Mouse (Mus musculus) midbrain, embryonic 15.5 days (tissue): ENCODE results near the gene Slc35a3. TPM values are rescaled to one million over a fixed set of nuclear protein-coding genes. Genes with fewer than 3 reads are reported as not detected.

Experiments
- ATAC-seq: fragments of 200-750 bp; cut with Nextera tagmentation; replicated peaks from 2 replicates; pipeline ENCODE4 v1.8.0; 2017; ENCODE audit warnings: moderate TSS enrichment
- H3K27ac ChIP-seq: fragments of 300-500 bp; sonication (generic); 2 replicates; pipeline ENCODE4 v1.5.1; 2015; ENCODE audit warnings: mild to moderate bottlenecking, inconsistent platforms
- H3K27me3 ChIP-seq: fragments of 300-500 bp; sonication (generic); replicated peaks from 2 replicates; pipeline ENCODE4 v1.6.1; 2015; ENCODE audit warnings: inconsistent platforms
- H3K36me3 ChIP-seq: fragments of 300-500 bp; sonication (generic); replicated peaks from 2 replicates; pipeline ENCODE4 v1.6.1; 2015; ENCODE audit warnings: inconsistent platforms
- H3K4me1 ChIP-seq: fragments of 300-500 bp; sonication (generic); 2 replicates; pipeline ENCODE4 v1.6.1; 2015; ENCODE audit warnings: inconsistent platforms
- H3K4me2 ChIP-seq: fragments of 300-500 bp; sonication (generic); 2 replicates; pipeline ENCODE4 v1.6.1; 2015; ENCODE audit warnings: inconsistent platforms, mild to moderate bottlenecking, moderate library complexity
- H3K4me3 ChIP-seq: fragments of 300-500 bp; sonication (generic); 2 replicates; pipeline ENCODE4 v1.5.1; 2015; ENCODE audit warnings: mild to moderate bottlenecking, inconsistent platforms
- H3K9ac ChIP-seq: fragments of 300-500 bp; sonication (generic); 2 replicates; pipeline ENCODE4 v1.6.1; 2015; ENCODE audit warnings: mild to moderate bottlenecking, inconsistent platforms
- H3K9me3 ChIP-seq: fragments of 300-500 bp; sonication (generic); 2 replicates; pipeline ENCODE4 v1.6.1; 2016; ENCODE audit warnings: inconsistent platforms
- WGBS: fragments of 180-500 bp; shearing (Covaris S2); methylation state at CpG from one replicate; pipeline ENCODE4 v1.1.7; 2015; ENCODE audit warnings: mixed read lengths; 5-methylcytosine and 5-hydroxymethylcytosine counted together
- polyA plus RNA-seq: library from polyadenylated mRNA; unstranded; fragments of >200 nt; fragmentation: Nextera tagmentation; extraction: Ambion mirVana; gene quantifications from 2 replicates; pipeline ENCODE4 v1.2.1, GENCODE M21; 2015

Slc35a3 gene
- polyA plus RNA-seq, 1 experiment from 2014 or later, result 8.5 TPM

GRCm38 (mm10) chr3:116652033-116652446 is 60.6 kb downstream of the Slc35a3 start:
- ATAC-seq, result peak; percentile 51; the same call in 1 of the 2 replicates
- 57% methylated on average over 3 of the region's 3 CpGs for WGBS
- H3K27me3 ChIP-seq, result no peaks in the 10 kb centered on the region
- no peak overlapping the region for H3K4me2 ChIP-seq
- H3K9me3 ChIP-seq, result no peaks in the 10 kb centered on the region
- peaks cover 5% of the 10 kb centered on the region; the same call in 1 of the 2 replicates for H3K36me3 ChIP-seq
- no peak overlapping the region for H3K27ac ChIP-seq
- no peak overlapping the region for H3K4me3 ChIP-seq
- peaks cover 19% of the 10 kb centered on the region for H3K4me1 ChIP-seq
- H3K9ac ChIP-seq, result no peak overlapping the region

DNA sequence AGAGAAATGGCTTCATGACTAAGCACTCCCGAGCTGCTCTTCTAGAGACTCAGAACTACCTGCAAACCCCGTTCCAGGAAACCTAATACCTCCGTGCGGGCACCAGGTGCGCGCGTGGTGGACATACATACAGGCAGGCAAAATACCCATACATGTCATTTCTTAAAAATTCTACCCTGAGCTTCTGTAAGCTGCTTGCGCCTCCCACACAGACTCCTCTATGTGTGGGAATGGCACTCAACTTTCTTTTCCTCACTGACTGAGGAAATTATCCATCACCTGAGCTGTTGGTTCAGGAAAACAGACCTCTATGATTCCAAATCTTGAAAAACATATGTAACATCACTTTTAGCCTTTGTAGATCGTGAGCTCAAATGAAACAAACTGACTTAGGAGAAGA is 61.9 kb downstream of the Slc35a3 start:
- 98% methylated on average over 9 of the region's 9 CpGs for WGBS
- ATAC-seq, result no peak
- Histone ChIP-seq H3K4me3 (no peak overlapping the region), H3K36me3 (peaks cover 5% of the 10 kb centered on the region; the same call in 1 of the 2 replicates), H3K9me3 (no peaks in the 10 kb centered on the region), H3K4me1 (peaks cover 15% of the 10 kb centered on the region), H3K27me3 (no peaks in the 10 kb centered on the region), H3K27ac (no peak overlapping the region), H3K9ac (no peak overlapping the region), H3K4me2 (no peak overlapping the region)

DNA sequence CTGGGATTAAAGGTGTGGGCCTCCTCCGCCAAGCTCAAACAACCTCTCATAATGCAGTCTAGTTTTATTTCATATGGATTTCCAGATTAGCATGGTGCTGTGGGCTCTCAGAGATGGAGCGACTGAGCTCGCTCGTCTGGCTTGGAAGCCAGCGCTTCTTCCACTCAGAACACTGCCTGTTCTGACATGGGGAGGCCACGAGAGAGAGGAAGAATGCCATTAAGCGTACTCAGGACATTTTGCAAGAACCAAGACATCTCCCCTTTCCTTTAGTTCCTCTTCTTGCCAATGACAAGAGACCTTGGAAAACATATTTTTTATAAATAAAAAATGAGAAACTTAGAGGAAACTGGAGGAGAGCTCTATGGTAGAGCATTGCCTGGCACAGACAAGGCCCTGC is 63.8 kb downstream of the Slc35a3 start:
- Histone ChIP-seq H3K9ac (no peak overlapping the region), H3K4me3 (no peak overlapping the region), H3K9me3 (no peaks in the 10 kb centered on the region), H3K4me1 (peaks cover 15% of the 10 kb centered on the region), H3K4me2 (no peak overlapping the region), H3K27ac (no peak overlapping the region), H3K36me3 (peaks cover 10% of the 10 kb centered on the region), H3K27me3 (no peaks in the 10 kb centered on the region)
- no peak for ATAC-seq
- WGBS, result 92% methylated on average over 7 of the region's 7 CpGs

DNA sequence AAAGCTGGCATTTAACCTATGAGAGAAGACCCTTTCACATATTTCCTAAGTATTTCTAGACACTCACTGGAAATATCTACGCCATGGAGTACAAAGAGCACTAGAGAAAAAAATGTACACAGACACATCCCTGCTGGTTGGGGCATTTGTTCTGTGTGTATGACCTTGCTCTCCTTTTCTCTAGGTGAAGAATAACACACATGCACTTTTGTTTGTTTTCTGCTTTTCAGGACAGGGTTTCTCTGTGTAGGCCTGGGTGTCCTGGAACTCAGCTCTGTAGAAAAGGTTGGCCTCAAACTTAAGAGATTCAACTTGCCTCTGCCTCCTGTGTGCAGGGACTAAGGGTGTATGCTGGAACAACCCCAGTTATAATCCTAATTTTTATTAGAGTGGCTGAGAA is 66.2 kb downstream of the Slc35a3 start:
- H3K27ac ChIP-seq, result no peak overlapping the region
- H3K27me3 ChIP-seq, result no peaks in the 10 kb centered on the region
- H3K4me2 ChIP-seq, result no peak overlapping the region
- peaks cover 21% of the 10 kb centered on the region for H3K36me3 ChIP-seq
- H3K4me3 ChIP-seq, result no peak overlapping the region
- H3K9me3 ChIP-seq, result no peaks in the 10 kb centered on the region
- no peak for ATAC-seq
- no peaks in the 10 kb centered on the region for H3K4me1 ChIP-seq
- H3K9ac ChIP-seq, result no peak overlapping the region
- WGBS, result 90% methylated on average over 1 of the region's 1 CpGs

GRCm38 (mm10) chr3:116642373-116642772 is 70.3 kb downstream of the Slc35a3 start:
- no peak overlapping the region for H3K27ac ChIP-seq
- peaks cover 42% of the 10 kb centered on the region for H3K36me3 ChIP-seq
- no peak overlapping the region for H3K9ac ChIP-seq
- H3K4me1 ChIP-seq, result no peaks in the 10 kb centered on the region
- H3K27me3 ChIP-seq, result no peaks in the 10 kb centered on the region
- ATAC-seq, result no peak
- H3K4me2 ChIP-seq, result no peak overlapping the region
- WGBS, result 93% methylated on average over 2 of the region's 2 CpGs
- no peaks in the 10 kb centered on the region for H3K9me3 ChIP-seq
- H3K4me3 ChIP-seq, result no peak overlapping the region

GRCm38 (mm10) chr3:116641811-116642371 is 70.7 kb downstream of the Slc35a3 start:
- Histone ChIP-seq H3K27ac (no peak overlapping the region), H3K4me2 (no peak overlapping the region), H3K9me3 (no peaks in the 10 kb centered on the region), H3K36me3 (peaks cover 46% of the 10 kb centered on the region), H3K9ac (no peak overlapping the region), H3K27me3 (no peaks in the 10 kb centered on the region), H3K4me3 (no peak overlapping the region), H3K4me1 (no peaks in the 10 kb centered on the region)
- WGBS, result 95% methylated on average over 6 of the region's 6 CpGs
- ATAC-seq, result no peak

DNA sequence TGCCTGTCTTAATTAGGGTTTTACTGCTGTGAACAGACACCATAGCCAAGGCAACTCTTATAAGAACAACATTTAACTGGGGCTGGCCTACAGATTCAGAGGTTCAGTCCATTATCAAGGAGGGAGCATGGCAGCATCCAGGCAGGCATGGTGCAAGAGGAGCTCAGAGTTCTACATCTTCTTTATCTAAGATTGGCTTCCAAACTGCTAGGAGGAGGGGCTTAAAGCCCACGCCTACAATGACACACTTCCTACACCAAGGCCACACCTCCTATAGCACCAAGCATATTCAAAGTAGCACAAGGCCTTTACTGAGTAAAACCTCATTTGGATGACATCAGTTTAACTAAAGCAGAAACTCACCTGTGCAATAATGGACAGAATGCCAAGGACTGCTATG is 72.6 kb downstream of the Slc35a3 start:
- peaks cover 51% of the 10 kb centered on the region for H3K36me3 ChIP-seq
- WGBS, result 91% methylated on average over 1 of the region's 1 CpGs
- no peak for ATAC-seq
- H3K4me3 ChIP-seq, result no peak overlapping the region
- H3K4me1 ChIP-seq, result no peaks in the 10 kb centered on the region
- H3K9ac ChIP-seq, result no peak overlapping the region
- no peak overlapping the region for H3K27ac ChIP-seq
- H3K9me3 ChIP-seq, result no peaks in the 10 kb centered on the region
- no peaks in the 10 kb centered on the region for H3K27me3 ChIP-seq
- no peak overlapping the region for H3K4me2 ChIP-seq

GRCm38 (mm10) chr3:116638572-116638971 is 74.1 kb downstream of the Slc35a3 start:
- Histone ChIP-seq H3K4me2 (no peak overlapping the region), H3K4me3 (no peak overlapping the region), H3K27ac (no peak overlapping the region), H3K9ac (no peak overlapping the region), H3K4me1 (no peaks in the 10 kb centered on the region), H3K36me3 (peaks cover 61% of the 10 kb centered on the region), H3K9me3 (no peaks in the 10 kb centered on the region), H3K27me3 (no peaks in the 10 kb centered on the region)
- 94% methylated on average over 7 of the region's 7 CpGs for WGBS
- ATAC-seq, result no peak

GRCm38 (mm10) chr3:116637693-116638476 is 74.7 kb downstream of the Slc35a3 start:
- WGBS, result 91% methylated on average over 9 of the region's 9 CpGs
- Histone ChIP-seq H3K4me3 (no peak overlapping the region), H3K4me1 (no peaks in the 10 kb centered on the region), H3K9me3 (no peaks in the 10 kb centered on the region), H3K4me2 (no peak overlapping the region), H3K27me3 (no peaks in the 10 kb centered on the region), H3K27ac (no peak overlapping the region), H3K36me3 (peaks cover 57% of the 10 kb centered on the region), H3K9ac (no peak overlapping the region)
- no peak for ATAC-seq

- ATAC-seq, result no peak
- Histone ChIP-seq H3K4me3 (no peak overlapping the region), H3K9ac (no peak overlapping the region), H3K27ac (no peak overlapping the region), H3K4me2 (no peak overlapping the region), H3K36me3 (peaks cover 51% of the 10 kb centered on the region), H3K9me3 (no peaks in the 10 kb centered on the region), H3K4me1 (no peaks in the 10 kb centered on the region), H3K27me3 (no peaks in the 10 kb centered on the region)
- WGBS, result 68% methylated on average over 5 of the region's 5 CpGs
Observed at GRCm38 (mm10) chr3:116635799-116636198, 76.8 kb downstream of the Slc35a3 start.

- Histone ChIP-seq H3K9me3 (no peaks in the 10 kb centered on the region), H3K27ac (no peak overlapping the region), H3K9ac (no peak overlapping the region), H3K4me3 (no peak overlapping the region), H3K4me1 (no peaks in the 10 kb centered on the region), H3K36me3 (peaks cover 44% of the 10 kb centered on the region), H3K4me2 (no peak overlapping the region), H3K27me3 (no peaks in the 10 kb centered on the region)
- ATAC-seq, result no peak
- whole genome bisulfite sequencing, result 94% methylated on average over 8 of the region's 8 CpGs
Observed at GRCm38 (mm10) chr3:116634853-116635252, 77.8 kb downstream of the Slc35a3 start.

GRCm38 (mm10) chr3:116634091-116634490 is 78.5 kb downstream of the Slc35a3 start:
- Histone ChIP-seq H3K4me3 (no peak overlapping the region), H3K4me2 (no peak overlapping the region), H3K36me3 (peaks cover 37% of the 10 kb centered on the region), H3K4me1 (no peaks in the 10 kb centered on the region), H3K9me3 (no peaks in the 10 kb centered on the region), H3K27me3 (no peaks in the 10 kb centered on the region), H3K27ac (no peak overlapping the region), H3K9ac (no peak overlapping the region)
- no peak for ATAC-seq
- WGBS, result 89% methylated on average over 3 of the region's 3 CpGs

- no peak for ATAC-seq
- 91% methylated on average over 3 of the region's 3 CpGs for WGBS
- peaks cover 31% of the 10 kb centered on the region for H3K36me3 ChIP-seq
- H3K27me3 ChIP-seq, result no peaks in the 10 kb centered on the region
- H3K9me3 ChIP-seq, result no peaks in the 10 kb centered on the region
- H3K4me3 ChIP-seq, result no peak overlapping the region
- H3K4me2 ChIP-seq, result no peak overlapping the region
- H3K4me1 ChIP-seq, result no peaks in the 10 kb centered on the region
- H3K9ac ChIP-seq, result no peak overlapping the region
- H3K27ac ChIP-seq, result no peak overlapping the region
Observed at GRCm38 (mm10) chr3:116632971-116633370, 79.7 kb downstream of the Slc35a3 start.
